Mouse (Mus musculus): ENCODE results near the gene Lyzl4.

DNA sequence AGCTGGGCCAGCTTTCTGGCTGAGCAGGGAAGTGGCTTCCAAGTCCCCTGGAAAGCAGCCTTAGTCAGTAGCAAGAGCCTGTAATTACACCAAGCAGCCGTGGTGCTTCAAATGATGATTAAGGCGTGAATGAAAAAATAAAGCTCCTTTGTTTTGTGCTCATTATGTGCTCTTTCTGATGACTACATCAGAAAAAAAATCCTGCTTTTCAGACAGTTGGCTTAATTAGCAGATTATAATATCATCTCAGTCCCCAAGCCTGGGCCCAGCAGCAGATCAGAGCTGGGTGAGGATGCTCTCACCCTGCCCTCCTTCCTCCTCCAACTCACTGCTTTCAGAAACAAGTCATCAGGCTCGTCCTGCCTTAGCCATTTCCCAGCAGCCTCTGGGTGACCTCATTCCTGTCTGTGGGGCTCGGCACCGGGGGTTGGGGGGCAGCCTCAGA, 91.5 kb downstream of the Lyzl4 start:
- TF ChIP-seq CTCF (conservative IDR thresholded peaks at IDR 0.05; ENCODE audit: low read length), result no peak
- no peak for TF ChIP-seq NANOG (IDR thresholded peaks at IDR 0.05; ENCODE audit: borderline replicate concordance, low read length)
- no peak for TF ChIP-seq POU5F1 (IDR thresholded peaks at IDR 0.05; ENCODE audit: borderline replicate concordance, low read length)
